Mouse (Mus musculus) liver (tissue): ENCODE measurements around the gene Llgl1.

Experiments used
- DNase-seq: peaks from one replicate; pipeline ENCODE4 v3.0.0-alpha.2; 2020; ENCODE audit warnings: mixed read lengths

Llgl1 gene

GRCm38 (mm10) chr11:60699524-60700075 is at the start of gene Llgl1:
Llgl1 (plus strand) TSS chr11:60699723.
- peak; percentile 97 for DNase-seq

DNA sequence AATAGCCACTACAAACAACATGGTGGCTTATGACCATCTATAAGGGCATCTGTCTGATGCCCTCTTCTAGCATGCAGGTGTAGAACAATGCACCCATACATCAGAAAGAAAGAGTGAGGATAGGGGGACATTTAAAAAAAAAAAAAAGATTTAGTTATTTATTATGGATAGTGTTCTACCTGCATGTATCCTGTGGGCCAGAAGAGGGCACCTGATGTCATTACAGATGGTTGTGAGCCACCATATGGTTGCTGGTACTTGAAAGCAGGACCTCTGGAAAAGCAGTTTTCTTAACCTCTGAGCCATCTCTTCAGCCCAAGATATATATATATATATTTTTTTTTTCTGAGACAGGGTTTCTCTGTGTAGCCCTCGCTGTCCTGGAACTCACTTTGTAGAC is 3.4 kb upstream of the Llgl1 start:
- no peak for DNase-seq

GRCm38 (mm10) chr11:60697561-60697960 is 2.0 kb upstream of the Llgl1 start:
- no peak for DNase-seq

DNA sequence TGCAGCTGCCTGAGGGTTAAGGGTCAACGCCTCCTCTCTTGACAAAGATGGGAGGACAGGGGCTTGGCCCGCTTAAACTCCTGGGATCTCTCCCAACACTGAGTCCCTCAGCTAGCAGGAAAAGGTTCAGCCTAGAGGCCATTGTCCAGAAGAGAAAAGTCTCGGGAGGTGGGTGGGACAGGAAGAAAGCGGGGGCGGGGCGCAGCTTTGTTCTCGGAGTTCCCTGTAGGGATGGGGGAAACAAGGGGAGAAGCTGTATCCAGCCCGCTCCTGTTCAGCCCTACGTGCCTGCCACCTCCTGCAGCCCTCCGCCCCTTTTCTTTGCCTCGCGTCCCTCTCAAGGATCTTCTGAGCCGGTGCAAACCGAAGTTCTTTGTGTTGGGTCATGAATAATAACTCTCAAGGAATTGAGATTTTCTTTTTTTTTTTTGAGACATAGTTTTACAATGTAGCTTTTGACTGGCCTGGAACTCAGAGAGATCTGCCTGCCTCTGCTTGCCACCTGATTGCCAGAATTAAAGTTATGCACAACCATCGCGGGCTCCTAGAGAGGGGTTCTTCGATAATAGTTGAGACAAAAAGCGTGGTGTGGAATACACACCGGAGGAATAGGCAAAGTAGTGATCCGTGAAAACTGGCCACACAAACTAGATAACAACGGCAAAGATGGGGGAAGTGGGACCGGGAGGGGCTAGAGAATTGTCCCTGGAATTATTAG is 558 bp upstream of the Llgl1 start:
- DNase-seq: peak; percentile 64

GRCm38 (mm10) chr11:60700320-60701185 is 1.0 kb downstream of the Llgl1 start:
- peak; percentile 12 for DNase-seq

DNA sequence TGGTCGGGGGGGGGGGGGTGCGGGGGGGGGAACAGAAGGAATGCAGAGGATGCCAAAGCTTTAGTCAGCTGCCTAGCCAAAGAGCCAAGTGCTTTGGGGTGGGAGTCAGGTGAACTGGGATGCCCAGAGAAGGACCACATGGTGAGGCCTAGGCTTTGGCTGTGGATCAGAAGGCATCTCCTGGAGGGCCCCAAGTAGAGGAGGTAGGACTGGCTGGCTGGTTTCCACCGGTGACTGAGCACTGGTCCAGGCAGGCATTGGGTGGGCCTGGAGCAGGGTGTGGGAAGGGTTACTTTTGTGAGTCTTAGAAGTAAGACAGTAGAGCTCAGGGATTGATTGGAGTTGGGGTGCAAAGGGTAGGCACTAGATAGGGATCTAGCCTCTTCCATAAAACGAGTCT is 2.1 kb downstream of the Llgl1 start:
- peak; percentile 2 for DNase-seq

GRCm38 (mm10) chr11:60703131-60703530 is 3.6 kb downstream of the Llgl1 start:
- DNase-seq: peak; percentile 76

DNA sequence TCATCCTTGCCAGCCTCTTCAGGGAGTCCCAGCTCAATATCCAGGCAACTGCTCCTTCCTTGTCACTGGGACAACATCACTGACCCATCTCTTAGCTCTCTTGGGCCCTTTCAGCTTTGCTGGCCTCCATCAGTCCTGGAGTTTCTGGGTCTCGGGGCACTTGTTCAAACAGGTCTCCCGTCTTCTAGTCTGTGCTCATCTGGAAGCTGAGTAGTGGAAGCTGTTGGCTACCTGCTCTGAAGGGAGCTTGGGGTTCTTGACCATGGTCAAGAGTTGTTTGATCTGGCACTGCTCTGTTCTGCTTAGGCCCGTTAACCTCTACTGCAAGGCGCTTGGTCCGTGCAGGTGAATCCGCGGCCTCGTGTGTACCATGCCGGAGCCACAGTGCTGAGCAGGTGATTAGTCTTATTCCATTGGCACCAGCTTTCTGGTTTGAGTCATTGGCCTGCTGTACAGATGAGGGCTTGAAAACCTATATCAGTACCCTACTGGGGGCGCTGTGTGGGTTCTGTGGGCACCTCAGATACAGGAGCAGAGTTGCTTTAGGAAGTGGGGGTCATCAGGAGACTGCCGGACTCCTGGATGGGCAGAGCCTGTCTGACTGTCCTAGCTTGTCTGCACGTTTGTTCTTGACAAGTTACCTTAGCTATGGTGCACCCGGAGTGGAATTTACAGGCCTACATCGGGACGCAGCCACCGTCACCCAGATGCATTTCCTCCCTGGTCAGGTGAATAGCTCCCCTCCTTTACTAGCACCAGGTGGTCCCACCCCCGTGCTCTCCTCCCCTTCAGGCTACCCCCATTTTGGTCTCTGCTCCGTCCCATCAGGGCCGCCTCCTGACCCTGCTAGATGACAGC is 4.7 kb downstream of the Llgl1 start:
- no peak for DNase-seq

DNA sequence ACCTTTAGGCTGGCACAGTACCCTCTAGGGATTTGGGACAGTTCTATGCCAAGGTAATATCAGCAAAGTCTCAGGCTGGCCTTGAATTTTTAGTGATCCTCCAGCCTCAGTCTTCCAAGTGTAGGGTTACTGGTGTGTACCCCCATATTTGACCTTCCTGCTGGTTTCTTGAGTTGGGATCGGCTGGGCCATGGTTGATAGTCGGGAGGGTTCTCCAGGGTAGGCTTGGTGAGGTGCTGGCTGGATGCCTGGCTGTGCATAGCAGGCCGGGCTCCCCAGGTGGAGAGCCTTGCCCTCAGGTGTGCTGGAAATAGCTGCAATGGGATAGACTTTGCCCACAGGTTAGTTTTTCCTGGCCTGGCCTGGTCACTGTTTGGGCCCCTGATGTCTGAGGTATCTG is 5.7 kb downstream of the Llgl1 start:
- DNase-seq: no peak

- no peak for DNase-seq
These were observed 6.6 kb downstream of the Llgl1 start for GRCm38 (mm10) chr11:60706076-60706475.

DNA sequence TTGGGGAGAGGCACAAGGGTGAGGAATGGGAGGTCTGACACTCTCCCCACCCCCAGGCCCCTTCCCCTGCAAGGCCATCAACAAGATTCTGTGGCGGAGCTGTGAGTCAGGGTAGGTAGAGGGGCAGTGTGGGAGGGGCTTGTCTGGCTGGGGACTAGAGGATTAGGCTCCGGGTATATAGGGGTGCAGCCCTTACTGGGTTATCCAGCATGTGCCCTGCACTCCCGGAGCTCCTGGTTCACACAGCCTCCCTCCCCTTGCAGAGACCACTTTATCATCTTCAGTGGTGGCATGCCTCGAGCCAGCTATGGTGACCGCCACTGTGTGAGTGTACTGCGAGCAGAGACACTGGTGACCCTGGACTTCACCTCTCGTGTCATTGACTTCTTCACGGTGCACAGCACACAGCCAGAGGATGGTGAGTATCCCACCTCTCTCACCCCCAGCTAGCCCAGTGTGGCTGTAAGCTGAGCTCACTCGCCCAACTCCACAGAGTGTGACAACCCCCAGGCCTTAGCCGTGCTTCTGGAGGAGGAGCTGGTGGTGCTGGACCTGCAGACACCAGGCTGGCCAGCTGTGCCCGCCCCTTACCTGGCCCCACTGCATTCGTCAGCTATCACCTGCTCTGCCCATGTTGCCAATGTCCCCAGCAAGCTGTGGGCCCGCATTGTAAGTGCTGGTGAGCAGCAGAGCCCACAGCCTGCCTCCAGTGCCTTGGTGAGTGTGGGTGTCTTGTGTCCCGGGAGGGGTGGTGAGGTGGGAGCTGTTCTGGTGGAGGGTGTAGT is 7.4 kb downstream of the Llgl1 start:
- no peak for DNase-seq

DNA sequence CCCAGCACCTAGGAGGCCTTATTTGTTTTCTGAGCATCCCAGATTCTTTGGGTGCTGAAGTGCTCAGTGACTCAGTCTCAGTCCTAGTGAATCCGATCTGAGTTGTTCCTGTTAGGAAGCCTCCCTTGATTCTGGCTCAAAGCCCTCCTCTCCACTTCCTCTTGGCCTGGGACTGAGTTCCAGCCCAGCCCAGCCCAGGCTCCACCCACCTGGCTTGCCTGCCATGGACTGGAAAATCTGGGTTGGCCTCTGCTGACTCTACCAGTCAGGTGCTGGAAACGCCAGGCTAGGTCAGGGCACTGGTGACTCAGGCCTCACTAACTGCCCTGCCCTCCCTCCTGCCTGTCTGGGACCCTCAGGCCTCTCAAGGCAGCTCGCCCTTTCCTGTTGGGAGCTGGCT is 8.1 kb downstream of the Llgl1 start:
- DNase-seq: peak; percentile 7

GRCm38 (mm10) chr11:60708631-60709030 is 9.1 kb downstream of the Llgl1 start:
- no peak for DNase-seq

DNA sequence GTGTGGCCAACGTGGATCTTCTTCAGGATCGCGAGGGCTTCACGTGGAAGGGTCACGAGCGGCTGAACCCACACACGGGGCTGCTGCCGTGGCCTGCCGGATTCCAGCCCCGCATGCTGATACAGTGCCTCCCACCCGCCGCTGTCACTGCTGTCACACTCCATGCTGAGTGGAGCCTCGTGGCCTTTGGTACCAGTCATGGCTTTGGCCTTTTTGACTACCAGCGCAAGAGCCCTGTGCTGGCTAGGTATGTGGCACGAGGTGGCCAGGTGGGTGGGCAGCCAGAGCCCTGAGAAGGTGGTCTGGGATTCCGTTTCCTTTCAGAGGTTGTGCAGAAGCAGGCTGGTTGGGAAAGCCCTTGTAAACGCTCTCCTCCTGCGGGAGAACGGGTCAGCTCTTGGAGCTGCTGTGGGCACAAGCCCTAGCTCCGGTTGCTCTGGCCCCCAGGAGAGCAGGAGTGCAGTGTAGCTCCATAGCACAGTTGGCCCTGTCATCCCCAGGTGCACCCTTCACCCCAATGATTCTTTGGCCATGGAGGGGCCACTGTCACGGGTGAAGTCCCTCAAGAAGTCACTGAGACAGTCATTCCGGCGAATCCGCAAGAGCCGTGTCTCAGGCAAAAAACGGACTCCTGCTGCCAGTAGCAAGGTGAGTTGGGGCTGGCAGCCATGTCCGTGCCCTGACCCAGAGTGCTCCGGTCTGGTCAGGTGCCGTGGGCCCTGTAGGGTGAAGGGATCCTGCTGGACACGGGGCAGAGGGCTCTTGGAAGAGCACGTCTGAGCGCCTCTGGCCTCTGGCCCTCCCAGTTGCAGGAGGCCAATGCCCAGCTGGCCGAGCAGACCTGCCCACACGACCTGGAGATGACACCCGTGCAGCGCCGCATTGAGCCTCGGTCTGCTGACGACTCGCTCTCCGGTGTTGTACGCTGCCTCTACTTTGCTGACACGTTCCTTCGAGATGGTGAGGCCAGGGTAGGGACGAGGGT is 10.2 kb downstream of the Llgl1 start:
- no peak for DNase-seq

DNA sequence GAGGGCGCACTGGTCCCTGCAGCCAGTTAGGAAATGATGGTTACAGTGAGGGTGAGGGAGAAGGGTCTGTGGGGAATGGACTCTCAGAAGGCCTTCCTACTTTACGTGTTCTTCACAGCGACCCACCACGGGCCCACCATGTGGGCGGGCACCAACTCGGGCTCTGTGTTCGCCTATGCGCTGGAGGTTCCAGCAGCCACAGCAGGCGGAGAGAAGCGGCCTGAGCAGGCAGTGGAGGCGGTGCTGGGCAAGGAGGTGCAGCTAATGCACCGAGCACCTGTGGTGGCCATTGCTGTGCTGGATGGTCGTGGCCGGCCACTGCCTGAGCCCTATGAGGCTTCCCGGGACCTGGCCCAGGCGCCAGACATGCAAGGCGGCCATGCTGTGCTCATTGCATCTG is 11.7 kb downstream of the Llgl1 start:
- peak; percentile 2 for DNase-seq

DNA sequence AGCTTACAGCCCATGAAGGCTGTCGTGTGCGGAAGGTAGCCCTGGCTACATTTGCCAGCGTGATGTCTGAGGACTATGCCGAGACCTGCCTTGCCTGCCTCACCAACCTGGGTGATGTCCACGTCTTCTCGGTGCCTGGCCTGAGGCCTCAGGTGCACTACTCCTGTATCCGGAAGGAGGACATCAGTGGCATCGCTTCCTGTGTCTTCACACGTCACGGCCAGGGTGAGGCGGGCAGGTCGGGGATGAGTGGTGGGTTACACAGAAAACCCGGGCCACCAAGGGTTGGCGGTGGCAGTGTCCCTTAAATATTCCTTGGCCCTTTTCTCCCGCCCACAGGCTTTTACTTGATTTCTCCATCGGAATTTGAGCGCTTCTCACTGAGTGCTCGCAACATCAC is 12.5 kb downstream of the Llgl1 start:
- DNase-seq: peak; percentile 3

DNA sequence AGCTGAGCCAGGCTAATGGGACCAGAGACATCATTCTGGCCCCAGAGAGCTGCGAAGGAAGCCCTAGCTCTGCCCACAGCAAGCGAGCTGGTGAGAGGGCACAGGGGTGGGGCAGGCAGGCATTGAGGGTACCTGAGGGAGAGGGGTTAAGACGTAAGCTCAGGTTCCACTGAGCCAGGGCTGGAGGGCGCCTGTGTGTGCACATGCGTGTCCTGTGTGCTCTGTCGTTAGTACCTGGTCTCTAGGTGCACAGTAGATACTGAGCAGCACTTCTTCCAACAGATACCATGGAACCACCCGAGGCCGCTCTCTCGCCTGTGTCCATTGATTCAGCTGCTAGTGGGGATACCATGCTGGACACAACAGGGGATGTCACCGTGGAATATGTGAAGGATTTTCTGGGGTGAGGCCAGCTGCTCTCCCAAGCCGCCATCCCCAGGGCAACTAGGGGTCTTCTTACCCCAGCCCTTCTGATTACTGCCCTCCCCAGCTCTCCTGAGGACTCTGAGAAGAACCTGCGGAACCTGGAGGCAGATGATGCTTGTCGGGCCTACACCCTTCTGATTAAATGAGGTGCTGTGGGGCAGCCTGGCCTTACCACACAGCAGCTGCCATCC is 13.2 kb downstream of the Llgl1 start:
- DNase-seq: no peak

DNA sequence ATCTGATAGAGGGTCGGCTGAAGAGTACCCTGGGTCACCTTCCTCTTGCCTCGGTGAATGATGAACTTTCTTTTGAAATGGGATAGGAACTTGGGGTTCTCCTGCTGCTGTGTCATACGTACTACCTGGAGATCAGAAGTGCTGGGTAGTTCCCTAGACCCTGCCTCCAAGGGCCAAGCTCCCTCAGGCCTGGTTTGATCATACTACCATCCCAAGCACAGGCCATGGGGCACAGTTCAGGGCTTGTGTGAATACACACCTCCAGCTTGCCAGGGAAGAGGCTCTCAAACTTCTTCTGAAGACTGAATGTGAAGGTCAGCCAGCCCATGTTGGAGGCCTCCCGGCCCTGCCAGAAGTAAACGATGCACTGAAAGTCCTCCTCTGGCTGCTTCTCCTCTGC is 16.3 kb downstream of the Llgl1 start:
- DNase-seq: no peak

- DNase-seq: no peak
These were observed 19.7 kb downstream of the Llgl1 start for GRCm38 (mm10) chr11:60719263-60719662.
